ENCODE assay signal across 19 mouse cellular contexts in genomic region chr10:128866518-128866917, GRCm38 (mm10). TPM values are rescaled to one million over a fixed set of nuclear protein-coding genes. Genes with fewer than 3 reads are reported as not detected.
A peak's percentile ranks its signal among the peaks of the same experiment; 100 is the strongest.
DNase-seq lines count a peak whose midpoint lies in the region; ATAC-seq lines count a peak whose summit lies in the region.
"Had no signal": no experiment of that assay in that cellular context is flagged by ENCODE, and none has a peak within 500 bp of the region (broad histone marks: within the 10 kb centered on the region; RNA-seq: fewer than 3 reads in every experiment).

No protein-coding gene starts in this region.

- ATAC-seq in CD4-positive, CD25-positive, alpha-beta regulatory T cell, adult 4 months, result peak; percentile 67
- peak; percentile 36 for ATAC-seq in activated CD4-positive, CD25-positive, alpha-beta regulatory T cell, adult 4 months
- ATAC-seq: Patski had no signal

- peak; percentile 60 for DNase-seq in induced T-regulatory cell, adult 2 months (ENCODE audit: low read depth)
- DNase-seq in frontal cortex, adult 2 months (ENCODE audit: extremely low spot score in 1 of 2, low spot score in 1 of 2), result no peak
- no peak for DNase-seq in right cerebral cortex, adult 2 months (ENCODE audit: low spot score in 2 of 2)
- no peak for DNase-seq in adrenal gland, postnatal 14 days
- DNase-seq: adrenal gland, adult 2 months; adrenal gland, adult 8-10 months; adrenal gland, postnatal 10 days; adrenal gland, postnatal 25 days; adrenal gland, postnatal 36 days; cerebellum, adult 11 months; cerebellum, adult 11-12 months; cerebellum, adult 18-20 months; cerebellum, adult 2 months; cerebellum, adult 8-10 months; cerebellum, adult 9-10 months had no signal

RNA-seq across cellular contexts. Expression of gene Gdf11, which starts 25.0 kb away (rescaled TPM):
- polyA plus RNA-seq in CD4-positive, CD25-positive, alpha-beta regulatory T cell, adult 4 months (2017; shearing (Covaris generic)), result 1 to 10 TPM; 7.9 to 8.1 TPM
- polyA plus RNA-seq in activated CD4-positive, CD25-positive, alpha-beta regulatory T cell, adult 4 months (2017; shearing (Covaris generic)), result 1 to 10 TPM; 5.0 to 5.6 TPM
- 17.0 and 17.2 TPM in 2 replicates for polyA plus RNA-seq in frontal cortex, adult 2 months (2012; rRNA removed)
- total RNA-seq in adrenal gland, postnatal 14 days (2021), result 3.0 and 3.9 TPM in 2 replicates

RNA-seq across cellular contexts. Expression of gene Cd63, which starts 34.3 kb away (rescaled TPM):
- polyA plus RNA-seq in CD4-positive, CD25-positive, alpha-beta regulatory T cell, adult 4 months (2017; shearing (Covaris generic)), result under 1 TPM; 0.51 to 0.65 TPM
- under 1 TPM; 0.69 to 0.92 TPM for polyA plus RNA-seq in activated CD4-positive, CD25-positive, alpha-beta regulatory T cell, adult 4 months (2017; shearing (Covaris generic))
- 82.7 and 95.6 TPM in 2 replicates for polyA plus RNA-seq in frontal cortex, adult 2 months (2012; rRNA removed)
- 217 and 234 TPM in 2 replicates for total RNA-seq in adrenal gland, postnatal 14 days (2021)
- total RNA-seq: CH12.LX had no signal

RNA-seq across cellular contexts. Expression of gene Ormdl2, which starts 45.1 kb away (rescaled TPM):
- polyA plus RNA-seq in CD4-positive, CD25-positive, alpha-beta regulatory T cell, adult 4 months (2017; shearing (Covaris generic)), result 10 to 100 TPM; 66.1 to 66.4 TPM
- 10 to 100 TPM; 75.6 to 87.1 TPM for polyA plus RNA-seq in activated CD4-positive, CD25-positive, alpha-beta regulatory T cell, adult 4 months (2017; shearing (Covaris generic))
- polyA plus RNA-seq in frontal cortex, adult 2 months (2012; rRNA removed), result 15.3 and 17.3 TPM in 2 replicates
- 31.2 and 32.5 TPM in 2 replicates for total RNA-seq in adrenal gland, postnatal 14 days (2021)

RNA-seq across cellular contexts. Expression of gene Sarnp, which starts 49.4 kb away (rescaled TPM):
- 100 to 1,000 TPM; 199 to 211 TPM for polyA plus RNA-seq in CD4-positive, CD25-positive, alpha-beta regulatory T cell, adult 4 months (2017; shearing (Covaris generic))
- 100 to 1,000 TPM; 192 to 229 TPM for polyA plus RNA-seq in activated CD4-positive, CD25-positive, alpha-beta regulatory T cell, adult 4 months (2017; shearing (Covaris generic))
- 55.8 and 69.0 TPM in 2 replicates for polyA plus RNA-seq in frontal cortex, adult 2 months (2012; rRNA removed)
- total RNA-seq in adrenal gland, postnatal 14 days (2021), result 60.7 and 62.6 TPM in 2 replicates

RNA-seq across cellular contexts. Expression of gene Rdh5, which starts 56.2 kb away (rescaled TPM):
- 10 to 100 TPM; 12.4 to 23.7 TPM for polyA plus RNA-seq in CD4-positive, CD25-positive, alpha-beta regulatory T cell, adult 4 months (2017; shearing (Covaris generic))
- 1 to 10 TPM; 5.7 to 8.9 TPM for polyA plus RNA-seq in activated CD4-positive, CD25-positive, alpha-beta regulatory T cell, adult 4 months (2017; shearing (Covaris generic))
- polyA plus RNA-seq in frontal cortex, adult 2 months (2012; rRNA removed), result 12.3 and 15.7 TPM in 2 replicates
- 10.9 and 15.5 TPM in 2 replicates for total RNA-seq in adrenal gland, postnatal 14 days (2021)

Comparison
In these comparisons a context has a peak if more than half of its experiments do, and no peak if none do; other contexts are left out.
1. RNA of gene Cd63, which starts 34.3 kb away (polyA plus RNA-seq): 82.7 to 95.6 TPM in frontal cortex, adult 2 months; 0.69 to 0.92 TPM in activated CD4-positive, CD25-positive, alpha-beta regulatory T cell, adult 4 months and 0.51 to 0.65 TPM in CD4-positive, CD25-positive, alpha-beta regulatory T cell, adult 4 months; every median in the first group is over 10 times any median in the second.